In the genomic region with DNA sequence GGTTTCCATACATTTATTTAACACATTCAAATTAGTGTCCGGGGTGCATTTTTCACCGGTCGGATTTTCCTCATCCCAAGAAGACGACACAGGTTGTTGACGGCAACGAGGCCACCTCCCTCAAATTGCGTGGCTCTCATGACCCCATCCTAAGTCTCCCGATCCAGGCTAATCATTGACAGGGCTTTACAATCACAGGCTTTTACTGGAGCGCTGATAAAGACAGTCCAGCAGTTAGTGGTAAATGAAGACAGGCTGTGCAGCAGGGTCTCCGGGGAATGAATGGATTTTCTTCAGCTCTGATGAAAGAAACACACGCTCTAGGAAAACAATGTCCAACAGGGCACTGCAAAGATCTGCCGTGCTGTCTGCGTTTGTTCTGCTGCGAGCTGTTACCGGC, we compare ENCODE assay signal across 8 mouse cellular contexts. TPM values are rescaled to one million over a fixed set of nuclear protein-coding genes. Genes with fewer than 3 reads are reported as not detected.
DNase-seq lines count a peak whose midpoint lies in the region; ATAC-seq and TF ChIP-seq lines count a peak whose summit lies in the region.

A gene (plus strand): TSS at position 147 of the 400 bp plus-strand sequence.

- no peak for ATAC-seq in heart, postnatal 0 days (ENCODE audit: insufficient read depth, low read depth)
- no peak for ATAC-seq in embryonic facial prominence, embryonic 11.5 days (replicated peaks; ENCODE audit: insufficient number of reproducible peaks, low FRiP score, low TSS enrichment, low read depth)
- no peak for ATAC-seq in hindbrain, embryonic 16.5 days
- ATAC-seq in midbrain, embryonic 16.5 days = no peak

- H3K36me3 ChIP-seq in heart, postnatal 0 days (replicated peaks; ENCODE audit: control insufficient read depth, insufficient read depth, low read length) = no peaks in the 10 kb centered on the region
- H3K36me3 ChIP-seq in embryonic facial prominence, embryonic 11.5 days (replicated peaks; ENCODE audit: control insufficient read depth, insufficient read depth, low read depth, low read length) = no peaks in the 10 kb centered on the region
- H3K36me3 ChIP-seq in hindbrain, embryonic 16.5 days (ENCODE audit: control insufficient read depth, insufficient read depth, low read length) = no peaks in the 10 kb centered on the region
- no peaks in the 10 kb centered on the region for H3K36me3 ChIP-seq in midbrain, embryonic 16.5 days (ENCODE audit: control insufficient read depth, insufficient read depth, low read length)

- H3K4me2 ChIP-seq in heart, postnatal 0 days (ENCODE audit: low read depth, low read length) = peak within 1 kb of the TSS; percentile 52
- peak within 1 kb of the TSS; percentile 32 for H3K4me2 ChIP-seq in embryonic facial prominence, embryonic 11.5 days (ENCODE audit: low read depth, low read length)
- H3K4me2 ChIP-seq in hindbrain, embryonic 16.5 days (ENCODE audit: low read length) = peak within 1 kb of the TSS; percentile 44
- H3K4me2 ChIP-seq in midbrain, embryonic 16.5 days (ENCODE audit: low read length) = peak within 1 kb of the TSS; percentile 40

- no peaks in the 10 kb centered on the region for H3K27me3 ChIP-seq in heart, postnatal 0 days (ENCODE audit: control insufficient read depth, insufficient read depth, low read length)
- no peaks in the 10 kb centered on the region for H3K27me3 ChIP-seq in embryonic facial prominence, embryonic 11.5 days (ENCODE audit: control insufficient read depth, insufficient read depth, low read length)
- no peaks in the 10 kb centered on the region for H3K27me3 ChIP-seq in hindbrain, embryonic 16.5 days (replicated peaks; ENCODE audit: control insufficient read depth, insufficient read depth, low read length)
- no peaks in the 10 kb centered on the region for H3K27me3 ChIP-seq in midbrain, embryonic 16.5 days (ENCODE audit: control insufficient read depth, insufficient read depth, low read depth, low read length)

- no peak for TF ChIP-seq EP300 in heart, postnatal 0 days (IDR thresholded peaks at IDR 0.05; ENCODE audit: low read depth)

- peak within 1 kb of the TSS; percentile 29 for H3K4me3 ChIP-seq in heart, postnatal 0 days (ENCODE audit: low read depth, low read length)
- no peak within 1 kb of the TSS for H3K4me3 ChIP-seq in embryonic facial prominence, embryonic 11.5 days (ENCODE audit: low read depth, low read length)
- peak within 1 kb of the TSS; percentile 22 for H3K4me3 ChIP-seq in hindbrain, embryonic 16.5 days (ENCODE audit: low read length)
- peak within 1 kb of the TSS; percentile 3; the same call in 1 of the 2 replicates for H3K4me3 ChIP-seq in midbrain, embryonic 16.5 days (ENCODE audit: low read depth, low read length)

- 42% methylated on average over 15 of the region's 15 CpGs for WGBS in heart, postnatal 0 days
- WGBS in embryonic facial prominence, embryonic 11.5 days = 31% methylated on average over 15 of the region's 15 CpGs
- 37% methylated on average over 15 of the region's 15 CpGs for WGBS in hindbrain, embryonic 16.5 days
- 49% methylated on average over 15 of the region's 15 CpGs for WGBS in midbrain, embryonic 16.5 days

- no peaks in the 10 kb centered on the region for H3K4me1 ChIP-seq in heart, postnatal 0 days (ENCODE audit: control insufficient read depth, insufficient read depth)
- no peaks in the 10 kb centered on the region for H3K4me1 ChIP-seq in embryonic facial prominence, embryonic 11.5 days (ENCODE audit: control insufficient read depth, insufficient read depth, low read length)
- no peaks in the 10 kb centered on the region for H3K4me1 ChIP-seq in hindbrain, embryonic 16.5 days (ENCODE audit: control insufficient read depth, insufficient read depth, low read depth, low read length)
- H3K4me1 ChIP-seq in midbrain, embryonic 16.5 days (ENCODE audit: control insufficient read depth, insufficient read depth, low read length) = no peaks in the 10 kb centered on the region

- no peak within 1 kb of the TSS for H3K9ac ChIP-seq in heart, postnatal 0 days (replicated peaks; ENCODE audit: low read depth, low read length)
- no peak within 1 kb of the TSS for H3K9ac ChIP-seq in embryonic facial prominence, embryonic 11.5 days (replicated peaks; ENCODE audit: low read length)
- 0 out of 2 replicates have a peak within 1 kb of the TSS, but pooled peaks have one; percentile 1 for H3K9ac ChIP-seq in hindbrain, embryonic 16.5 days (ENCODE audit: low read depth, low read length)
- no peak within 1 kb of the TSS for H3K9ac ChIP-seq in midbrain, embryonic 16.5 days (ENCODE audit: low read depth, low read length)

- no peak within 1 kb of the TSS for H3K27ac ChIP-seq in heart, postnatal 0 days (ENCODE audit: low read depth)
- H3K27ac ChIP-seq in embryonic facial prominence, embryonic 11.5 days (replicated peaks; ENCODE audit: low read depth, low read length) = no peak within 1 kb of the TSS
- H3K27ac ChIP-seq in hindbrain, embryonic 16.5 days (ENCODE audit: low read depth, low read length) = no peak within 1 kb of the TSS
- no peak within 1 kb of the TSS for H3K27ac ChIP-seq in midbrain, embryonic 16.5 days (ENCODE audit: low read length)

- H3K9me3 ChIP-seq in heart, postnatal 0 days (replicated peaks; ENCODE audit: control insufficient read depth, low read length) = no peaks in the 10 kb centered on the region
- H3K9me3 ChIP-seq in embryonic facial prominence, embryonic 11.5 days (replicated peaks; ENCODE audit: control insufficient read depth, low read length) = no peaks in the 10 kb centered on the region
- no peaks in the 10 kb centered on the region for H3K9me3 ChIP-seq in hindbrain, embryonic 16.5 days (ENCODE audit: control insufficient read depth, low read length)
- H3K9me3 ChIP-seq in midbrain, embryonic 16.5 days (replicated peaks; ENCODE audit: control insufficient read depth, low read length, poor library complexity, severe bottlenecking) = no peaks in the 10 kb centered on the region

- DNase-seq in heart, postnatal 0 days (ENCODE audit: low spot score) = no peak
- DNase-seq in heart, adult 18-20 months = no peak
- peak; percentile 57 for DNase-seq in embryonic facial prominence, embryonic 11.5 days (ENCODE audit: low spot score)
- DNase-seq in thymus, postnatal 14 days = no peak
- DNase-seq in spleen, postnatal 14 days (ENCODE audit: low spot score in 2 of 2) = no peak
- DNase-seq in lung, postnatal 25 days (ENCODE audit: low spot score) = no peak

- no peak for TF ChIP-seq CTCF in heart, postnatal 0 days (IDR thresholded peaks at IDR 0.05; ENCODE audit: low read depth)

RNA-seq across cellular contexts. Expression of the gene that starts here (rescaled TPM):
- total RNA-seq in heart, postnatal 0 days (2014; rRNA removed; ENCODE audit: low replicate concordance) = not detected in 2 replicates
- 0.05 TPM in 1 of 2 replicates, not detected in the other for polyA plus RNA-seq in heart, postnatal 0 days (2015; fragmentation: Nextera tagmentation; extraction: Ambion mirVana)
- 1 to 10 TPM in 1 of 2 experiments, under 1 TPM in 1; 0.22 to 1.7 TPM for total RNA-seq in heart, adult 18-20 months (2021)
- not detected in 2 replicates for polyA plus RNA-seq in embryonic facial prominence, embryonic 11.5 days (2014; fragmentation: Nextera tagmentation; extraction: Ambion mirVana)
- 0.12 and 0.15 TPM in 2 replicates for polyA plus RNA-seq in hindbrain, embryonic 16.5 days (2015; fragmentation: Nextera tagmentation; extraction: Ambion mirVana)
- polyA plus RNA-seq in midbrain, embryonic 16.5 days (2015; fragmentation: Nextera tagmentation; extraction: Ambion mirVana) = 0.09 and 0.15 TPM in 2 replicates

Comparison
In these comparisons a context has a peak if more than half of its experiments do, and no peak if none do; other contexts are left out.
1. Peak in DNase-seq and H3K4me2 ChIP-seq in embryonic facial prominence, embryonic 11.5 days; RNA of the gene not detected or under 1 TPM.